Mouse (Mus musculus) neural tube, embryonic 11.5 days (tissue): ENCODE results near the gene Slc17a1. TPM values are rescaled to one million over a fixed set of nuclear protein-coding genes. Genes with fewer than 3 reads are reported as not detected.

ENCODE experiments used
- ATAC-seq: fragments of 200-750 bp; cut with Nextera tagmentation; 2 replicates; pipeline ENCODE4 v1.8.0; 2017; ENCODE audit warnings: moderate number of reproducible peaks, mild to moderate bottlenecking, moderate TSS enrichment, moderate library complexity; ENCODE audit not compliant: insufficient read depth, low FRiP score, low TSS enrichment
- DNase-seq: peaks from one replicate; pipeline ENCODE4 v3.0.0-alpha.2; 2015; ENCODE audit warnings: low spot score
- H3K27ac ChIP-seq: fragments of 300-500 bp; sonication (generic); 2 replicates; pipeline ENCODE4 v1.5.1; 2014; ENCODE audit warnings: low read depth, mild to moderate bottlenecking, low read length
- H3K27me3 ChIP-seq: fragments of 300-500 bp; sonication (generic); 2 replicates; pipeline ENCODE4 v1.6.1; 2014; ENCODE audit warnings: mild to moderate bottlenecking, low read length, mixed read lengths; ENCODE audit not compliant: control insufficient read depth, insufficient read depth
- H3K36me3 ChIP-seq: fragments of 300-500 bp; sonication (generic); 2 replicates; pipeline ENCODE4 v1.6.1; 2014; ENCODE audit warnings: mild to moderate bottlenecking, low read length, moderate library complexity, mixed read lengths; ENCODE audit not compliant: control insufficient read depth, insufficient read depth
- H3K4me1 ChIP-seq: fragments of 300-500 bp; sonication (generic); 2 replicates; pipeline ENCODE4 v1.6.1; 2014; ENCODE audit warnings: low read length, mixed read lengths; ENCODE audit not compliant: control insufficient read depth, insufficient read depth
- H3K4me2 ChIP-seq: fragments of 300-500 bp; sonication (generic); 2 replicates; pipeline ENCODE4 v1.6.1; 2014; ENCODE audit warnings: low read depth, mild to moderate bottlenecking, moderate library complexity
- H3K4me3 ChIP-seq: fragments of 300-500 bp; sonication (generic); 2 replicates; pipeline ENCODE4 v1.5.1; 2014; ENCODE audit warnings: low read depth, low read length
- H3K9ac ChIP-seq: fragments of 300-500 bp; sonication (generic); 2 replicates; pipeline ENCODE4 v1.6.1; 2014; ENCODE audit warnings: mild to moderate bottlenecking, low read length
- H3K9me3 ChIP-seq: fragments of 300-500 bp; sonication (generic); 2 replicates; pipeline ENCODE4 v1.6.1; 2016; ENCODE audit warnings: low read length; ENCODE audit not compliant: control insufficient read depth
- WGBS: fragments of 180-500 bp; shearing (Covaris S2); extraction: QIAGEN DNeasy Blood & Tissue Kit; methylation state at CpG from one replicate; pipeline ENCODE4 v1.1.7; 2014; 5-methylcytosine and 5-hydroxymethylcytosine counted together
- microRNA-seq: library from miRNA; unstranded; fragments of <30 nt; microRNA quantifications from one replicate; pipeline ENCODE4, GENCODE M21; 2016
- polyA plus RNA-seq: library from polyadenylated mRNA; unstranded; fragments of >200 nt; fragmentation: Nextera tagmentation; extraction: Ambion mirVana; gene quantifications from 2 replicates; pipeline ENCODE4 v1.2.1, GENCODE M21; 2014

Gene Slc17a1
- polyA plus RNA-seq, 1 experiment from 2014 or later = not detected

GRCm38 (mm10) chr13:23930904-23931303 lies 63.4 kb downstream of the Slc17a1 start:
- H3K27me3 ChIP-seq = no peaks in the 10 kb centered on the region
- ATAC-seq (no peak), DNase-seq (no peak)
- H3K4me3 ChIP-seq = no peak overlapping the region
- H3K9ac ChIP-seq = no peak overlapping the region
- H3K27ac ChIP-seq = no peak overlapping the region
- no peaks in the 10 kb centered on the region for H3K9me3 ChIP-seq
- WGBS = 72% methylated on average over 11 of the region's 11 CpGs
- H3K4me2 ChIP-seq = no peak overlapping the region
- no peaks in the 10 kb centered on the region for H3K36me3 ChIP-seq
- H3K4me1 ChIP-seq = no peaks in the 10 kb centered on the region

- H3K4me3 ChIP-seq = no peak within 1 kb of the TSS
- 91% methylated on average over 36 of the region's 39 CpGs for WGBS
- no peak within 1 kb of the TSS for H3K9ac ChIP-seq
- no peaks in the 10 kb centered on the region for H3K9me3 ChIP-seq
- ATAC-seq (no peak), DNase-seq (no peak)
- no peaks in the 10 kb centered on the region for H3K27me3 ChIP-seq
- no peak within 1 kb of the TSS for H3K27ac ChIP-seq
- H3K36me3 ChIP-seq = no peaks in the 10 kb centered on the region
- no peaks in the 10 kb centered on the region for H3K4me1 ChIP-seq
- no peak within 1 kb of the TSS for H3K4me2 ChIP-seq
Observed at GRCm38 (mm10) chr13:23933421-23934210, 66.1 kb downstream of the Slc17a1 start, which contains the start of gene Hist1h2ba. Gene Hist1h2ba (minus strand): TSS chr13:23934156.

- 89% methylated on average over 10 of the region's 10 CpGs for WGBS
- no peaks in the 10 kb centered on the region for H3K36me3 ChIP-seq
- H3K4me2 ChIP-seq = no peak within 1 kb of the TSS
- DNase-seq = no peak
- no peak for ATAC-seq
- no peak within 1 kb of the TSS for H3K9ac ChIP-seq
- H3K27me3 ChIP-seq = no peaks in the 10 kb centered on the region
- no peaks in the 10 kb centered on the region for H3K4me1 ChIP-seq
- H3K27ac ChIP-seq = no peak within 1 kb of the TSS
- H3K4me3 ChIP-seq = no peak within 1 kb of the TSS
- H3K9me3 ChIP-seq = no peaks in the 10 kb centered on the region
Observed at GRCm38 (mm10) chr13:23934211-23934520, 66.6 kb downstream of the Slc17a1 start, which contains the start of gene Hist1h2aa. Gene Hist1h2aa (plus strand): TSS chr13:23934462.

- no peak overlapping the region for H3K27ac ChIP-seq
- WGBS = 88% methylated on average over 1 of the region's 1 CpGs
- no peak overlapping the region for H3K9ac ChIP-seq
- H3K27me3 ChIP-seq = no peaks in the 10 kb centered on the region
- no peak overlapping the region for H3K4me2 ChIP-seq
- H3K4me3 ChIP-seq = no peak overlapping the region
- H3K36me3 ChIP-seq = no peaks in the 10 kb centered on the region
- H3K4me1 ChIP-seq = 0 out of 2 replicates have a peak, but pooled peaks cover 3% of the 10 kb centered on the region
- ATAC-seq (no peak), DNase-seq (no peak)
- H3K9me3 ChIP-seq = no peaks in the 10 kb centered on the region
Observed at GRCm38 (mm10) chr13:23938699-23939098, 71.1 kb downstream of the Slc17a1 start.

- ATAC-seq (no peak), DNase-seq (no peak)
- Histone ChIP-seq H3K4me3 (no peak overlapping the region), H3K9me3 (no peaks in the 10 kb centered on the region), H3K4me1 (0 out of 2 replicates have a peak, but pooled peaks cover 3% of the 10 kb centered on the region), H3K27me3 (no peaks in the 10 kb centered on the region), H3K27ac (no peak overlapping the region), H3K9ac (no peak overlapping the region), H3K4me2 (no peak overlapping the region), H3K36me3 (no peaks in the 10 kb centered on the region)
- 66% methylated on average over 6 of the region's 6 CpGs for WGBS
Observed at GRCm38 (mm10) chr13:23940291-23940690, 72.7 kb downstream of the Slc17a1 start.

DNA sequence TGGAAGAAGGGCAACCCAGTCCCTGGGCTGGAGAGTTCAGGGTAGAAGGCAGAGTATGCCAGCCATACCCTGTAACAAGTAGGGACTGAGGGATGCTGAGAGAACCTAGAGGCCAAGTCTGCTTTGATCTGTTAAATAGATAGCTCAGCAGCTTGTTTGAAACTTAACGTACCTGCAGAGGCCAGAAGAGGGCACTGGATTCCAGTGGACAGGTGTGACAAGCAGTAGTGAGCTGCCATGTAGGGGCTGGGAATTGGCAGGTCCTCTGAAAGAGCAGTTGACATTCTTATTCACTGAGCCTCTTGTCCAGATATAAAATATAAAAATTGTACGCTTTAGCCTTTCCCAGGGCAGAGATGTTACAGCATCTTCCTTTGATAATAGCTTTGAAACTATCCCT lies 75.3 kb downstream of the Slc17a1 start:
- Histone ChIP-seq H3K9me3 (no peaks in the 10 kb centered on the region), H3K4me1 (0 out of 2 replicates have a peak, but pooled peaks cover 3% of the 10 kb centered on the region), H3K27me3 (no peaks in the 10 kb centered on the region), H3K9ac (no peak overlapping the region), H3K27ac (no peak overlapping the region), H3K4me3 (no peak overlapping the region), H3K4me2 (no peak overlapping the region), H3K36me3 (no peaks in the 10 kb centered on the region)
- no peak for DNase-seq
- WGBS = 50% methylated on average over 2 of the region's 2 CpGs
- no peak for ATAC-seq

Small RNA genes within 50 kb of the gene (microRNA-seq; reads per million reads assigned to microRNA genes)
- gene Gm44344 = not detected

Other genes starting within 250 kb of the Slc17a1 start
- 1.7 and 1.8 TPM in 2 replicates for gene Hist1h2be, start 246.6 kb upstream of the Slc17a1 start, polyA plus RNA-seq
- gene Hist1h1e, start 245.2 kb upstream of the Slc17a1 start, polyA plus RNA-seq = 16.3 and 18.2 TPM in 2 replicates
- gene Hist1h2ac, start 183.8 kb upstream of the Slc17a1 start, polyA plus RNA-seq = 0.92 and 0.97 TPM in 2 replicates
- 21.3 and 22.2 TPM in 2 replicates for gene Hist1h2bc, start 183.6 kb upstream of the Slc17a1 start, polyA plus RNA-seq
- gene Hist1h1t, start 171.9 kb upstream of the Slc17a1 start, polyA plus RNA-seq = not detected in 2 replicates
- gene Hist1h4c, start 169.3 kb upstream of the Slc17a1 start, polyA plus RNA-seq = 4.1 and 5.2 TPM in 2 replicates
- 3.2 and 3.3 TPM in 2 replicates for gene Hfe, start 156.9 kb upstream of the Slc17a1 start, polyA plus RNA-seq
- 12.2 and 15.3 TPM in 2 replicates for gene Hist1h1c, start 128.9 kb upstream of the Slc17a1 start, polyA plus RNA-seq
- gene Hist1h3c, start 122.1 kb upstream of the Slc17a1 start, polyA plus RNA-seq = 8.3 and 10.6 TPM in 2 replicates
- 2.4 and 2.9 TPM in 2 replicates for gene Hist1h2bb, start 121.0 kb upstream of the Slc17a1 start, polyA plus RNA-seq
- gene Hist1h2ab, start 116.6 kb upstream of the Slc17a1 start, polyA plus RNA-seq = 33.1 and 47.3 TPM in 2 replicates
- 6.2 and 8.4 TPM in 2 replicates for gene Hist1h3b, start 115.5 kb upstream of the Slc17a1 start, polyA plus RNA-seq
- gene Hist1h4b, start 110.7 kb upstream of the Slc17a1 start, polyA plus RNA-seq = 4.3 and 9.0 TPM in 2 replicates
- not detected in 2 replicates for gene Hist1h4a, start 106.5 kb upstream of the Slc17a1 start, polyA plus RNA-seq
- 2.3 and 4.3 TPM in 2 replicates for gene Hist1h3a, start 105.4 kb upstream of the Slc17a1 start, polyA plus RNA-seq
- gene Hist1h1a, start 104.1 kb upstream of the Slc17a1 start, polyA plus RNA-seq = 1.1 and 3.6 TPM in 2 replicates
- gene Trim38, start 97.8 kb upstream of the Slc17a1 start, polyA plus RNA-seq = not detected in 2 replicates
- gene Slc17a2, start 60.8 kb upstream of the Slc17a1 start, polyA plus RNA-seq = not detected in 2 replicates
- not detected in 2 replicates for gene Slc17a3, start 28.3 kb upstream of the Slc17a1 start, polyA plus RNA-seq
- gene Slc17a4, start 47.3 kb downstream of the Slc17a1 start, polyA plus RNA-seq = 0.49 and 0.64 TPM in 2 replicates
- not detected in 2 replicates for gene Hist1h2ba, start 66.4 kb downstream of the Slc17a1 start, polyA plus RNA-seq
- gene Hist1h2aa, start 66.7 kb downstream of the Slc17a1 start, polyA plus RNA-seq = not detected in 2 replicates
- 0.45 and 0.73 TPM in 2 replicates for gene Scgn, start 123.5 kb downstream of the Slc17a1 start, polyA plus RNA-seq